Mouse (Mus musculus) neural tube, embryonic 11.5 days (tissue): ENCODE measurements around the gene Sumo3. TPM values are rescaled to one million over a fixed set of nuclear protein-coding genes. Genes with fewer than 3 reads are reported as not detected.

Experiments
- ATAC-seq: fragments of 200-750 bp; cut with Nextera tagmentation; 2 replicates; pipeline ENCODE4 v1.8.0; 2017; ENCODE audit warnings: moderate number of reproducible peaks, mild to moderate bottlenecking, moderate TSS enrichment, moderate library complexity; ENCODE audit not compliant: insufficient read depth, low FRiP score, low TSS enrichment
- DNase-seq: peaks from one replicate; pipeline ENCODE4 v3.0.0-alpha.2; 2015; ENCODE audit warnings: low spot score
- H3K27ac ChIP-seq: fragments of 300-500 bp; sonication (generic); 2 replicates; pipeline ENCODE4 v1.5.1; 2014; ENCODE audit warnings: low read depth, mild to moderate bottlenecking, low read length
- H3K27me3 ChIP-seq: fragments of 300-500 bp; sonication (generic); 2 replicates; pipeline ENCODE4 v1.6.1; 2014; ENCODE audit warnings: mild to moderate bottlenecking, low read length, mixed read lengths; ENCODE audit not compliant: control insufficient read depth, insufficient read depth
- H3K36me3 ChIP-seq: fragments of 300-500 bp; sonication (generic); 2 replicates; pipeline ENCODE4 v1.6.1; 2014; ENCODE audit warnings: mild to moderate bottlenecking, low read length, moderate library complexity, mixed read lengths; ENCODE audit not compliant: control insufficient read depth, insufficient read depth
- H3K4me1 ChIP-seq: fragments of 300-500 bp; sonication (generic); 2 replicates; pipeline ENCODE4 v1.6.1; 2014; ENCODE audit warnings: low read length, mixed read lengths; ENCODE audit not compliant: control insufficient read depth, insufficient read depth
- H3K4me2 ChIP-seq: fragments of 300-500 bp; sonication (generic); 2 replicates; pipeline ENCODE4 v1.6.1; 2014; ENCODE audit warnings: low read depth, mild to moderate bottlenecking, moderate library complexity
- H3K4me3 ChIP-seq: fragments of 300-500 bp; sonication (generic); 2 replicates; pipeline ENCODE4 v1.5.1; 2014; ENCODE audit warnings: low read depth, low read length
- H3K9ac ChIP-seq: fragments of 300-500 bp; sonication (generic); 2 replicates; pipeline ENCODE4 v1.6.1; 2014; ENCODE audit warnings: mild to moderate bottlenecking, low read length
- H3K9me3 ChIP-seq: fragments of 300-500 bp; sonication (generic); 2 replicates; pipeline ENCODE4 v1.6.1; 2016; ENCODE audit warnings: low read length; ENCODE audit not compliant: control insufficient read depth
- WGBS: fragments of 180-500 bp; shearing (Covaris S2); extraction: QIAGEN DNeasy Blood & Tissue Kit; methylation state at CpG from one replicate; pipeline ENCODE4 v1.1.7; 2014; 5-methylcytosine and 5-hydroxymethylcytosine counted together
- polyA plus RNA-seq: library from polyadenylated mRNA; unstranded; fragments of >200 nt; fragmentation: Nextera tagmentation; extraction: Ambion mirVana; gene quantifications from 2 replicates; pipeline ENCODE4 v1.2.1, GENCODE M21; 2014

Sumo3 gene
- polyA plus RNA-seq, 1 experiment from 2014 or later = 346 TPM

DNA sequence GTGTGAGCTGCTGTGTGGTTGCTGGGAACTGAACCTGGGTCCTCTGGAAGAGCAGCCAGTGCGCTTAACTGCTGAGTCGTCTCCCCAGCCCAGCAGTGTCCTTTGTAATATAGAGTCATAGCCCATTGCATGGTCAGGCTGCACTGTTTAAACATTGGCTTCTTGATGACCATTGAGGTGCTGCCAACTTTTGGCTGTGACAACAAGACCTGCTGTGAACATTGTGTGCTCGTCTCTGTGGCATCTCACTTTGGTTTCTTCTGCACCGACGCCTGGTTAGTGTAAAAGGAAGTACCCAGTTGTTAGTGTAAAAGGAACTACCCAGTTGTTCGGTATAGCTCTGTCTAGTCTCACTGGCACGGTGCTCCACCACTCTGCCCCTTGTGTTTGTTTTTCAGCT lies 20.7 kb downstream of the Sumo3 start:
- no peaks in the 10 kb centered on the region for H3K9me3 ChIP-seq
- H3K36me3 ChIP-seq = no peaks in the 10 kb centered on the region
- no peaks in the 10 kb centered on the region for H3K27me3 ChIP-seq
- 80% methylated on average over 7 of the region's 7 CpGs for WGBS
- ATAC-seq = no peak
- DNase-seq = no peak
- no peak overlapping the region for H3K9ac ChIP-seq
- no peak overlapping the region for H3K4me2 ChIP-seq
- no peak overlapping the region for H3K4me3 ChIP-seq
- H3K4me1 ChIP-seq = peaks cover 16% of the 10 kb centered on the region
- no peak overlapping the region for H3K27ac ChIP-seq

- Histone ChIP-seq H3K9ac (no peak overlapping the region), H3K27ac (no peak overlapping the region), H3K36me3 (0 out of 2 replicates have a peak, but pooled peaks cover 3% of the 10 kb centered on the region), H3K9me3 (no peaks in the 10 kb centered on the region), H3K4me1 (peaks cover 16% of the 10 kb centered on the region), H3K27me3 (no peaks in the 10 kb centered on the region), H3K4me2 (no peak overlapping the region), H3K4me3 (no peak overlapping the region)
- WGBS = 38% methylated on average over 2 of the region's 2 CpGs
- ATAC-seq (peak; percentile 75; the same call in 1 of the 2 replicates), DNase-seq (peak; percentile 85)
Measured at GRCm38 (mm10) chr10:77627497-77627896, 21.6 kb downstream of the Sumo3 start.

DNA sequence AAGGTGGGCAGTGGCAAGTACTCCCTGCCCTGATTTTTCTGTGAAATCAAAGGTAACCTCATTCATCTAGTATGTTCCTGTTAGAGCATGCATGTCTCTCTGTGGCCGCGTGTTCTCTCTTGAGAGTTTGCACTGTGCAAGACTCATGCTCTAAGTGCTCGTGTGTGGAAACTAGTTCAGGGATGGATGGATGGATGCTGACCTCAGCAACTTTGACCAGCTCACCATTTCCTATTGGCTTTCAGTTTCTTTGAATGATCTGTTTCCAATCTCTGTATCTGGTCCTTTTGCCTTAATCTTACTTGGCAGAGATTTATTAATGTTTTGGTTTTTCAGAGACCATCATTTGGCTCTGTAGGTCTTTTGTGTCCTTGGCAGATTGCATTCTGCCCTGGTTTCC lies 23.3 kb downstream of the Sumo3 start:
- peaks cover 9% of the 10 kb centered on the region; the same call in 1 of the 2 replicates for H3K4me1 ChIP-seq
- no peak overlapping the region for H3K9ac ChIP-seq

DNA sequence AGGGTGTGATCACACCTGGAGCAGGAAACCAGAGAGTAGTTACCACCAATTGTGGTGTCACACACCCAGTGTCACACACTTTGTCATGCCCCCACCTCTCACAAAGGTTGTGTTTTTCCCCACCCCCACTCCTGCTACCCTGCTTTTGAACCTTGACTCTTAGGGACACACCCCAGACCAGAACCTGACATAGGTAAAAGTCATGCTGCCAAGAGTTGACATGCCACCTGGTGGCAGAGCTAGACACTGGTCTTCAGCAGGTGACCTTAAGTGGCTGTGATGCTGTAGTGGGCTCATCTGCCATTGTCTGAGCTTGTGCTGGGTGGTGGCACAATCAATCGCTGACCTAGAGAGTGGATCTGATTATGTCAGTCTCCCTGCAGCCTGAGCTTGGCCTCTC lies 24.1 kb downstream of the Sumo3 start:
- H3K27me3 ChIP-seq = no peaks in the 10 kb centered on the region
- H3K4me1 ChIP-seq = peaks cover 7% of the 10 kb centered on the region; the same call in 1 of the 2 replicates
- H3K4me3 ChIP-seq = no peak overlapping the region
- H3K4me2 ChIP-seq = no peak overlapping the region
- H3K9ac ChIP-seq = no peak overlapping the region
- no peaks in the 10 kb centered on the region for H3K9me3 ChIP-seq
- H3K27ac ChIP-seq = no peak overlapping the region
- WGBS = 88% methylated on average over 1 of the region's 1 CpGs
- no peak for ATAC-seq
- no peak for DNase-seq
- H3K36me3 ChIP-seq = peaks cover 8% of the 10 kb centered on the region; the same call in 1 of the 2 replicates

More for the DNA sequence above, 23.3 kb downstream of the Sumo3 start:
- H3K4me3 ChIP-seq = no peak overlapping the region
- ATAC-seq = no peak
- H3K27me3 ChIP-seq = no peaks in the 10 kb centered on the region
- no peaks in the 10 kb centered on the region for H3K9me3 ChIP-seq
- H3K36me3 ChIP-seq = 0 out of 2 replicates have a peak, but pooled peaks cover 5% of the 10 kb centered on the region
- no peak for DNase-seq
- no peak overlapping the region for H3K4me2 ChIP-seq
- no peak overlapping the region for H3K27ac ChIP-seq
- WGBS = 91% methylated on average over 3 of the region's 3 CpGs

- Histone ChIP-seq H3K9ac (no peak overlapping the region), H3K36me3 (peaks cover 8% of the 10 kb centered on the region), H3K27me3 (no peaks in the 10 kb centered on the region), H3K4me1 (no peaks in the 10 kb centered on the region), H3K4me3 (no peak overlapping the region), H3K27ac (no peak overlapping the region), H3K4me2 (no peak overlapping the region), H3K9me3 (no peaks in the 10 kb centered on the region)
- 94% methylated on average over 6 of the region's 6 CpGs for WGBS
- ATAC-seq (no peak), DNase-seq (no peak)
Measured at GRCm38 (mm10) chr10:77634016-77634415, 28.1 kb downstream of the Sumo3 start.

DNA sequence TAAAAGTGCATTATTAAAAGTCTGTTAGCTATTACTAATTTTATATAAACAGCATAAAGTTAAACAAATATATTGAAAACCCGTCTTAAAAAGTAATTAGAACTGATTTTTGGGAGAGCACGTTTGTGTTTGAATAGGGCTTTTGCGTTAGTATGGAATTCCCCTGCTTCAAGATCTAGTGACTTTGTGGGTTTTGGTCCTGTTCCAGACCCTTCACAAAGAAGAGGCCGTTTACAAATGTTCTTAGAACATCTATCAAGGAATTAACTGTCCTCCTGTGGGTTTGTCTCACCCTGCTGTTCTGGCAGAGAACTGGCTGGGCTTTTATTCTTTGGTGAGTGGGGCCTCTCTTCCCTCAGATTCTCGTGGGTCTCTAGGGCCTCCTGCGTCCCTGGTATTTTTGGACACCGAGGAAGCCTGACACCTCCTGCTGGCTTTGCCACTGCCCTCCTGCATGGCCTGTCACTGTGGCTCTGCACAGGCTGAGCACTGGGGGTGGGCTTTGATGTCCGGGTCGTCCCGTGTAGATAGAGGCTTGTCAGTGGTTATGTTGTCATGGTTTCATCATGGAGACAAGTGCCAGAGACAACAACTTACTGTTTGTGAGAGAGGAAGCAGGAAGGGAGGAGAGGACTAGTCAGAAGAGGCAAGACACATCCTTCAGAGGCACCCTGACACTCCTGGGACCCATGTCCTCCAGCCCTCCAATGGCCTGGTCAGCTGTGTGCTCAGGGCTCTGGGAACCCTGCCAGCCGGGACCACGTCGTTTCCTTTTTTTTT lies 28.7 kb downstream of the Sumo3 start:
- DNase-seq (no peak), ATAC-seq (no peak)
- H3K9me3 ChIP-seq = no peaks in the 10 kb centered on the region
- no peaks in the 10 kb centered on the region for H3K27me3 ChIP-seq
- WGBS = 81% methylated on average over 13 of the region's 13 CpGs
- no peak overlapping the region for H3K4me3 ChIP-seq
- no peak overlapping the region for H3K4me2 ChIP-seq
- no peak overlapping the region for H3K27ac ChIP-seq
- peaks cover 8% of the 10 kb centered on the region for H3K36me3 ChIP-seq
- no peaks in the 10 kb centered on the region for H3K4me1 ChIP-seq
- H3K9ac ChIP-seq = no peak overlapping the region

GRCm38 (mm10) chr10:77636234-77636922 lies 30.5 kb downstream of the Sumo3 start:
- no peak overlapping the region for H3K4me3 ChIP-seq
- no peak overlapping the region for H3K4me2 ChIP-seq
- ATAC-seq = no peak
- H3K9me3 ChIP-seq = no peaks in the 10 kb centered on the region
- DNase-seq = no peak
- H3K27ac ChIP-seq = no peak overlapping the region
- H3K4me1 ChIP-seq = no peaks in the 10 kb centered on the region
- H3K27me3 ChIP-seq = no peaks in the 10 kb centered on the region
- H3K9ac ChIP-seq = no peak overlapping the region
- peaks cover 8% of the 10 kb centered on the region for H3K36me3 ChIP-seq
- WGBS = 93% methylated on average over 7 of the region's 7 CpGs

- no peaks in the 10 kb centered on the region for H3K27me3 ChIP-seq
- H3K4me1 ChIP-seq = no peaks in the 10 kb centered on the region
- DNase-seq (no peak), ATAC-seq (no peak)
- no peak overlapping the region for H3K9ac ChIP-seq
- H3K36me3 ChIP-seq = peaks cover 15% of the 10 kb centered on the region
- H3K4me3 ChIP-seq = no peak overlapping the region
- H3K9me3 ChIP-seq = no peaks in the 10 kb centered on the region
- H3K4me2 ChIP-seq = no peak overlapping the region
- no peak overlapping the region for H3K27ac ChIP-seq
- 90% methylated on average over 6 of the region's 6 CpGs for WGBS
Measured at GRCm38 (mm10) chr10:77638956-77639355, 33.1 kb downstream of the Sumo3 start.

DNA sequence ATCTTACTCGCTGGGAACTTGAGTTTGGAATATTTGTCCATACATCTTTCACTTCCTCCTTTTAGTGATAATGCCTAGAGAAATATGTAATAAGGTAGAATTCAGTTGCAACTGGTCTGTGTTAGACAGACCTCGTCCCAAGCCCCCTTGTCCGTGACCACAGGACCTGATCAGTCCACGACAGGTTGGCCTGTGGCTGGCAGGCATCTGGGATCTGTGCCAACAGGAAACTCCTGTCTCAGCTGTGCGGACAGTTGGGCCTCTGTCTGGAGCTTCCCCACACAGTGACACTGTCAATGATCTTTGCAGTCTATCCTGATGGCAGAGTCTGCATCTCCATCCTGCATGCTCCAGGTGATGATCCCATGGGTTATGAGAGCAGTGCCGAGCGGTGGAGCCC lies 37.3 kb downstream of the Sumo3 start:
- Histone ChIP-seq H3K27me3 (no peaks in the 10 kb centered on the region), H3K4me1 (no peaks in the 10 kb centered on the region), H3K9me3 (no peaks in the 10 kb centered on the region), H3K36me3 (peaks cover 20% of the 10 kb centered on the region), H3K4me2 (no peak overlapping the region), H3K9ac (no peak overlapping the region), H3K4me3 (no peak overlapping the region), H3K27ac (no peak overlapping the region)
- DNase-seq (no peak), ATAC-seq (no peak)
- 89% methylated on average over 7 of the region's 7 CpGs for WGBS
